Mouse (Mus musculus): Measurements from ENCODE around the gene Mitf. TPM values are rescaled to one million over a fixed set of nuclear protein-coding genes. Genes with fewer than 3 reads are reported as not detected.

The Mitf gene
- polyA plus RNA-seq, 1 experiment from 2014 or later: 1.6 TPM

GRCm38 (mm10) chr6:97828822-97829719 is 22.2 kb downstream of the Mitf start:
- Histone ChIP-seq H3K9me3 (replicated peaks) (no peaks in the 10 kb centered on the region), H3K4me3 (no peak overlapping the region), H3K4me1 (no peaks in the 10 kb centered on the region), H3K36me3 (no peaks in the 10 kb centered on the region), H3K27ac (replicated peaks) (no peak overlapping the region), H3K27me3 (ENCODE audit: low read depth, poor library complexity, severe bottlenecking) (no peaks in the 10 kb centered on the region)
- no peak for DNase-seq (ENCODE audit: low spot score)
- WGBS: 85% methylated on average over 13 of the region's 13 CpGs

- H3K4me1 ChIP-seq: no peaks in the 10 kb centered on the region
- DNase-seq (ENCODE audit: low spot score): no peak
- no peaks in the 10 kb centered on the region for H3K36me3 ChIP-seq
- H3K4me3 ChIP-seq: no peak overlapping the region
- WGBS: 91% methylated on average over 4 of the region's 4 CpGs
- H3K9me3 ChIP-seq (replicated peaks): no peaks in the 10 kb centered on the region
- H3K27ac ChIP-seq (replicated peaks): no peak overlapping the region
- no peaks in the 10 kb centered on the region for H3K27me3 ChIP-seq (ENCODE audit: low read depth, poor library complexity, severe bottlenecking)
These were observed 25.6 kb downstream of the Mitf start for GRCm38 (mm10) chr6:97832501-97832900.

GRCm38 (mm10) chr6:97836176-97836575 is 29.3 kb downstream of the Mitf start:
- DNase-seq (ENCODE audit: low spot score): no peak
- no peak overlapping the region for H3K4me3 ChIP-seq
- H3K27ac ChIP-seq (replicated peaks): no peak overlapping the region
- H3K36me3 ChIP-seq: no peaks in the 10 kb centered on the region
- no peaks in the 10 kb centered on the region for H3K4me1 ChIP-seq
- WGBS: 88% methylated on average over 7 of the region's 7 CpGs
- H3K27me3 ChIP-seq (ENCODE audit: low read depth, poor library complexity, severe bottlenecking): no peaks in the 10 kb centered on the region
- H3K9me3 ChIP-seq (replicated peaks): no peaks in the 10 kb centered on the region

GRCm38 (mm10) chr6:97837711-97838110 is 30.9 kb downstream of the Mitf start:
- Histone ChIP-seq H3K36me3 (no peaks in the 10 kb centered on the region), H3K27me3 (ENCODE audit: low read depth, poor library complexity, severe bottlenecking) (no peaks in the 10 kb centered on the region), H3K9me3 (replicated peaks) (no peaks in the 10 kb centered on the region), H3K4me1 (no peaks in the 10 kb centered on the region), H3K4me3 (no peak overlapping the region), H3K27ac (replicated peaks) (no peak overlapping the region)
- DNase-seq (ENCODE audit: low spot score): no peak

GRCm38 (mm10) chr6:97839568-97839967 is 32.7 kb downstream of the Mitf start:
- H3K36me3 ChIP-seq: no peaks in the 10 kb centered on the region
- H3K27me3 ChIP-seq (ENCODE audit: low read depth, poor library complexity, severe bottlenecking): no peaks in the 10 kb centered on the region
- no peaks in the 10 kb centered on the region for H3K9me3 ChIP-seq (replicated peaks)
- H3K27ac ChIP-seq (replicated peaks): no peak overlapping the region
- no peak overlapping the region for H3K4me3 ChIP-seq
- DNase-seq (ENCODE audit: low spot score): no peak
- H3K4me1 ChIP-seq: no peaks in the 10 kb centered on the region

GRCm38 (mm10) chr6:97844112-97844511 is 37.3 kb downstream of the Mitf start:
- Histone ChIP-seq H3K27ac (replicated peaks) (no peak overlapping the region), H3K4me1 (peaks cover 11% of the 10 kb centered on the region), H3K36me3 (no peaks in the 10 kb centered on the region), H3K27me3 (ENCODE audit: low read depth, poor library complexity, severe bottlenecking) (no peaks in the 10 kb centered on the region), H3K9me3 (replicated peaks) (no peaks in the 10 kb centered on the region), H3K4me3 (no peak overlapping the region)
- 81% methylated on average over 3 of the region's 3 CpGs for WGBS
- DNase-seq (ENCODE audit: low spot score): no peak

GRCm38 (mm10) chr6:97848191-97848857 is 41.5 kb downstream of the Mitf start:
- H3K27me3 ChIP-seq (ENCODE audit: low read depth, poor library complexity, severe bottlenecking): no peaks in the 10 kb centered on the region
- peaks cover 11% of the 10 kb centered on the region for H3K4me1 ChIP-seq
- H3K4me3 ChIP-seq: no peak overlapping the region
- 71% methylated on average over 9 of the region's 9 CpGs for WGBS
- no peaks in the 10 kb centered on the region for H3K9me3 ChIP-seq (replicated peaks)
- H3K27ac ChIP-seq (replicated peaks): peak overlapping the region; percentile 57; the same call in 1 of the 2 replicates
- no peaks in the 10 kb centered on the region for H3K36me3 ChIP-seq
- DNase-seq (ENCODE audit: low spot score): no peak

- H3K9me3 ChIP-seq (replicated peaks): no peaks in the 10 kb centered on the region
- H3K4me3 ChIP-seq: no peak overlapping the region
- WGBS: 95% methylated on average over 2 of the region's 2 CpGs
- no peaks in the 10 kb centered on the region for H3K4me1 ChIP-seq
- DNase-seq (ENCODE audit: low spot score): no peak
- no peaks in the 10 kb centered on the region for H3K36me3 ChIP-seq
- H3K27ac ChIP-seq (replicated peaks): no peak overlapping the region
- H3K27me3 ChIP-seq (ENCODE audit: low read depth, poor library complexity, severe bottlenecking): no peaks in the 10 kb centered on the region
These were observed 47.4 kb downstream of the Mitf start for GRCm38 (mm10) chr6:97854236-97854635.

- 91% methylated on average over 8 of the region's 8 CpGs for WGBS
- H3K27ac ChIP-seq (replicated peaks): no peak overlapping the region
These were observed 48.7 kb downstream of the Mitf start for GRCm38 (mm10) chr6:97855420-97856170.

GRCm38 (mm10) chr6:97856502-97856901 is 49.6 kb downstream of the Mitf start:
- Histone ChIP-seq H3K4me3 (no peak overlapping the region), H3K4me1 (no peaks in the 10 kb centered on the region), H3K36me3 (no peaks in the 10 kb centered on the region), H3K27ac (replicated peaks) (no peak overlapping the region), H3K9me3 (replicated peaks) (no peaks in the 10 kb centered on the region), H3K27me3 (ENCODE audit: low read depth, poor library complexity, severe bottlenecking) (no peaks in the 10 kb centered on the region)
- no peak for DNase-seq (ENCODE audit: low spot score)
- WGBS: 87% methylated on average over 8 of the region's 8 CpGs

More at GRCm38 (mm10) chr6:97855420-97856170, 48.7 kb downstream of the Mitf start:
- Histone ChIP-seq H3K27me3 (ENCODE audit: low read depth, poor library complexity, severe bottlenecking) (no peaks in the 10 kb centered on the region), H3K9me3 (replicated peaks) (no peaks in the 10 kb centered on the region), H3K4me1 (no peaks in the 10 kb centered on the region), H3K36me3 (no peaks in the 10 kb centered on the region), H3K4me3 (no peak overlapping the region)
- DNase-seq (ENCODE audit: low spot score): no peak

GRCm38 (mm10) chr6:97857690-97858089 is 50.8 kb downstream of the Mitf start:
- no peak for DNase-seq (ENCODE audit: low spot score)
- Histone ChIP-seq H3K27ac (replicated peaks) (no peak overlapping the region), H3K27me3 (ENCODE audit: low read depth, poor library complexity, severe bottlenecking) (no peaks in the 10 kb centered on the region), H3K9me3 (replicated peaks) (no peaks in the 10 kb centered on the region), H3K4me1 (no peaks in the 10 kb centered on the region), H3K36me3 (no peaks in the 10 kb centered on the region), H3K4me3 (no peak overlapping the region)
- 66% methylated on average over 3 of the region's 3 CpGs for WGBS

GRCm38 (mm10) chr6:97866575-97866974 is 59.7 kb downstream of the Mitf start:
- Histone ChIP-seq H3K27me3 (ENCODE audit: low read depth, poor library complexity, severe bottlenecking) (no peaks in the 10 kb centered on the region), H3K36me3 (no peaks in the 10 kb centered on the region), H3K9me3 (replicated peaks) (no peaks in the 10 kb centered on the region), H3K27ac (replicated peaks) (no peak overlapping the region), H3K4me1 (peaks cover 2% of the 10 kb centered on the region; the same call in 1 of the 2 replicates), H3K4me3 (no peak overlapping the region)
- WGBS: 91% methylated on average over 7 of the region's 7 CpGs
- DNase-seq (ENCODE audit: low spot score): no peak
